Mouse (Mus musculus) bone marrow, adult 2 months (tissue): ENCODE data around the gene Plpp6.

Experiments
- CTCF ChIP-seq: fragments of 200-500 bp; IDR thresholded peaks from 2 replicates; pipeline ENCODE4 v1.5.1; 2011; ENCODE audit warnings: low read length, control low read depth; ENCODE audit not compliant: control insufficient read depth, insufficient read depth
- POLR2A ChIP-seq: fragments of 200-500 bp; IDR thresholded peaks from 2 replicates; pipeline ENCODE4 v1.6.1; 2011; ENCODE audit warnings: low read depth, mild to moderate bottlenecking, control low read depth, low read length, borderline replicate concordance; ENCODE audit not compliant: control insufficient read depth

- TF ChIP-seq POLR2A (no peak), CTCF (no peak)
Measured at GRCm38 (mm10) chr19:28991391-28991790, 27.6 kb downstream of the Plpp6 start.
